Mouse (Mus musculus) layer of hippocampus, adult 9-11 months (tissue): Measurements from ENCODE around the gene Tbrg1.

ENCODE experiments used
- DNase-seq: peaks from one replicate; pipeline ENCODE4 v3.0.0; 2022

Tbrg1 gene

GRCm38 (mm10) chr9:37656931-37657481 is at the start of gene Tbrg1:
Gene Tbrg1 (minus strand): TSS chr9:37657312.
- peak; percentile 66 for DNase-seq

- DNase-seq: no peak
Observed at GRCm38 (mm10) chr9:37689970-37690686, 33.0 kb upstream of the Tbrg1 start.

- DNase-seq: no peak
Observed at GRCm38 (mm10) chr9:37687941-37688303, 30.8 kb upstream of the Tbrg1 start.

GRCm38 (mm10) chr9:37687288-37687940 is 30.3 kb upstream of the Tbrg1 start:
- peak; percentile 44 for DNase-seq

- peak; percentile 49 for DNase-seq
Observed at GRCm38 (mm10) chr9:37681123-37681522, 24.0 kb upstream of the Tbrg1 start.

GRCm38 (mm10) chr9:37675287-37675686 is 18.2 kb upstream of the Tbrg1 start:
- DNase-seq: peak; percentile 51

GRCm38 (mm10) chr9:37670261-37670660 is 13.1 kb upstream of the Tbrg1 start:
- no peak for DNase-seq

- DNase-seq: no peak
Observed at GRCm38 (mm10) chr9:37669678-37670077, 12.6 kb upstream of the Tbrg1 start.

- DNase-seq: no peak
Observed at GRCm38 (mm10) chr9:37669115-37669514, 12.0 kb upstream of the Tbrg1 start, which contains the start of gene Panx3. Gene Panx3 (minus strand): TSS chr9:37669235.

- DNase-seq: no peak
Observed at GRCm38 (mm10) chr9:37666045-37666444, 8.9 kb upstream of the Tbrg1 start.

- no peak for DNase-seq
Observed at GRCm38 (mm10) chr9:37664604-37665003, 7.5 kb upstream of the Tbrg1 start.

- DNase-seq: no peak
Observed at GRCm38 (mm10) chr9:37663210-37663609, 6.1 kb upstream of the Tbrg1 start.

- DNase-seq: no peak
Observed at GRCm38 (mm10) chr9:37659413-37659812, 2.3 kb upstream of the Tbrg1 start.

GRCm38 (mm10) chr9:37656439-37656881 is 652 bp downstream of the Tbrg1 start:
- DNase-seq: no peak

GRCm38 (mm10) chr9:37655961-37656360 is 1.2 kb downstream of the Tbrg1 start:
- DNase-seq: no peak

- DNase-seq: no peak
Observed at GRCm38 (mm10) chr9:37653836-37654235, 3.3 kb downstream of the Tbrg1 start.

- no peak for DNase-seq
Observed at GRCm38 (mm10) chr9:37650639-37651038, 6.5 kb downstream of the Tbrg1 start.

GRCm38 (mm10) chr9:37646246-37646645 is 10.9 kb downstream of the Tbrg1 start:
- no peak for DNase-seq

- no peak for DNase-seq
Observed at GRCm38 (mm10) chr9:37638721-37639120, 18.4 kb downstream of the Tbrg1 start.

GRCm38 (mm10) chr9:37636800-37637542 is 20.1 kb downstream of the Tbrg1 start:
- no peak for DNase-seq

GRCm38 (mm10) chr9:37636335-37636734 is 20.8 kb downstream of the Tbrg1 start:
- DNase-seq: peak; percentile 46

- no peak for DNase-seq
Observed at GRCm38 (mm10) chr9:37634269-37634668, 22.8 kb downstream of the Tbrg1 start.

GRCm38 (mm10) chr9:37632305-37632704 is 24.8 kb downstream of the Tbrg1 start:
- DNase-seq: no peak
